Mouse (Mus musculus): ENCODE measurements around the gene Glt1d1. TPM values are rescaled to one million over a fixed set of nuclear protein-coding genes. Genes with fewer than 3 reads are reported as not detected.

Gene Glt1d1
- 0.40 and 0.77 TPM in 2 replicates for polyA plus RNA-seq (2015; fragmentation: Nextera tagmentation; extraction: Ambion mirVana)

GRCm38 (mm10) chr5:127632167-127633145 lies at the start of gene Glt1d1, which contains the start of gene Slc15a4:
Gene Glt1d1, plus strand, starts transcription at chr5:127632262.
Gene Slc15a4, minus strand, starts transcription at chr5:127632897.
- peak within 1 kb of the TSS; percentile 39 for H3K4me3 ChIP-seq (ENCODE audit: low read depth, low read length)
- no peaks in the 10 kb centered on the region for H3K36me3 ChIP-seq (ENCODE audit: control insufficient read depth, insufficient read depth, low read length)
- H3K27ac ChIP-seq (replicated peaks) = no peak within 1 kb of the TSS
- H3K4me2 ChIP-seq (replicated peaks; ENCODE audit: low read depth) = peak within 1 kb of the TSS; percentile 61
- H3K4me1 ChIP-seq (replicated peaks; ENCODE audit: control insufficient read depth, insufficient read depth) = no peaks in the 10 kb centered on the region
- 1% methylated on average over 60 of the region's 62 CpGs for WGBS
- ATAC-seq (ENCODE audit: low FRiP score, low TSS enrichment) (peak; percentile 78), DNase-seq (ENCODE audit: low spot score) (peak; percentile 63)
- H3K9ac ChIP-seq (ENCODE audit: low read length) = peak within 1 kb of the TSS; percentile 54
- no peaks in the 10 kb centered on the region for H3K9me3 ChIP-seq (ENCODE audit: control insufficient read depth, low read length)
- TF ChIP-seq EP300 (optimal IDR thresholded peaks at IDR 0.05) (no peak), CTCF (IDR thresholded peaks at IDR 0.05; ENCODE audit: low read depth) (no peak)
- no peaks in the 10 kb centered on the region for H3K27me3 ChIP-seq (ENCODE audit: control insufficient read depth, insufficient read depth, low read length)

DNA sequence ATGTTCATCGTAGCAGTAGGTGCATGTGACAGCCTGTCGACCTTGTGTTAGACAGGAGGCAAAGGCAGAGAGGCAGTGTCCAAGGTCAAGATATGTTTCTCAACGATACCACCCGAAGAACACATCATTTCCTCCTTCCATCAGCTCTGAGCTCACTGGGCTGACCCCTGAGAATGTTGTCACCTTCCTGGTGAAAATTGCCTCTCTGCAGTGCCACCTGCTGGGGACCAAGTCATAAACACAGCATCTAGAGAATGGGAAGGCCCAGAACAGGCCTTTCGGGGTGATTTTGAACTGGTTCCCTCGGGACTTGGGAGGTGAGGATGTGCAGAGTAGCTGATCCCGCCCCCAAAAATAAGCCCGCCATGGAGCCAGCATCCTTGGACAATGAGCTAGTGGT lies 48.4 kb upstream of the Glt1d1 start:
- H3K27me3 ChIP-seq (ENCODE audit: control insufficient read depth, insufficient read depth, low read length) = no peaks in the 10 kb centered on the region
- WGBS = 82% methylated on average over 8 of the region's 8 CpGs
- H3K27ac ChIP-seq (replicated peaks) = no peak overlapping the region
- no peaks in the 10 kb centered on the region for H3K36me3 ChIP-seq (ENCODE audit: control insufficient read depth, insufficient read depth, low read length)
- TF ChIP-seq EP300 (optimal IDR thresholded peaks at IDR 0.05) = no peak
- peak; percentile 51 for TF ChIP-seq CTCF (IDR thresholded peaks at IDR 0.05; ENCODE audit: low read depth)
- H3K4me1 ChIP-seq (replicated peaks; ENCODE audit: control insufficient read depth, insufficient read depth) = no peaks in the 10 kb centered on the region
- no peak overlapping the region for H3K4me3 ChIP-seq (ENCODE audit: low read depth, low read length)
- H3K9ac ChIP-seq (ENCODE audit: low read length) = no peak overlapping the region
- ATAC-seq (ENCODE audit: low FRiP score, low TSS enrichment) (no peak), DNase-seq (ENCODE audit: low spot score) (no peak)
- no peak overlapping the region for H3K4me2 ChIP-seq (replicated peaks; ENCODE audit: low read depth)
- H3K9me3 ChIP-seq (ENCODE audit: control insufficient read depth, low read length) = no peaks in the 10 kb centered on the region

- no peaks in the 10 kb centered on the region for H3K36me3 ChIP-seq (ENCODE audit: control insufficient read depth, insufficient read depth, low read length)
- no peak overlapping the region for H3K27ac ChIP-seq (replicated peaks)
- no peaks in the 10 kb centered on the region for H3K27me3 ChIP-seq (ENCODE audit: control insufficient read depth, insufficient read depth, low read length)
- TF ChIP-seq EP300 (optimal IDR thresholded peaks at IDR 0.05) (no peak), CTCF (IDR thresholded peaks at IDR 0.05; ENCODE audit: low read depth) (peak; percentile 46)
- WGBS = 70% methylated on average over 6 of the region's 6 CpGs
- H3K4me3 ChIP-seq (ENCODE audit: low read depth, low read length) = no peak overlapping the region
- H3K9ac ChIP-seq (ENCODE audit: low read length) = no peak overlapping the region
- H3K9me3 ChIP-seq (ENCODE audit: control insufficient read depth, low read length) = no peaks in the 10 kb centered on the region
- H3K4me2 ChIP-seq (replicated peaks; ENCODE audit: low read depth) = no peak overlapping the region
- H3K4me1 ChIP-seq (replicated peaks; ENCODE audit: control insufficient read depth, insufficient read depth) = no peaks in the 10 kb centered on the region
- ATAC-seq (ENCODE audit: low FRiP score, low TSS enrichment) (no peak), DNase-seq (ENCODE audit: low spot score) (no peak)
Observed at GRCm38 (mm10) chr5:127587854-127588253, 44.2 kb upstream of the Glt1d1 start.

DNA sequence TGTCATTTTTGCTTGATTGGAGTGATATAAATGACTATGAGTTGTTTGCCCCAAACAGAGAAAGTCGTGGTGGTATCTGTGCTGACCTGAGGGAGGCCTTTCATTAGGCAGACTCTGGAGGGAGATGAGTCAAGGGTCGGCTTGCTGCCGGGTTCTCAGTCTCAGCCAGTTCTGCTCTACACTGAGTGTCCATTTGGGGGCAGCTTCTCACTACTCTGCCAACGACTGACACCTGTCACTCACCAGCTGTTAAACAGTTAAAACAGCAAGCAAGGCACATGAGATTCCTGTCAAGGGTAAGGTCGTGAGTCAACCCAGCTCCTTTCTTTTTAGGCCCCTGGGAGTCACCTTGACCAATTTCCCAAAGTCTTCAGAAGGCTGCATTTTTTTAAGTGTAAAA lies 39.7 kb upstream of the Glt1d1 start:
- no peaks in the 10 kb centered on the region for H3K27me3 ChIP-seq (ENCODE audit: control insufficient read depth, insufficient read depth, low read length)
- no peak overlapping the region for H3K9ac ChIP-seq (ENCODE audit: low read length)
- whole genome bisulfite sequencing = 64% methylated on average over 5 of the region's 5 CpGs
- no peak overlapping the region for H3K4me3 ChIP-seq (ENCODE audit: low read depth, low read length)
- TF ChIP-seq EP300 (optimal IDR thresholded peaks at IDR 0.05) (no peak), CTCF (IDR thresholded peaks at IDR 0.05; ENCODE audit: low read depth) (no peak)
- ATAC-seq (ENCODE audit: low FRiP score, low TSS enrichment) (no peak), DNase-seq (ENCODE audit: low spot score) (no peak)
- H3K4me2 ChIP-seq (replicated peaks; ENCODE audit: low read depth) = no peak overlapping the region
- H3K4me1 ChIP-seq (replicated peaks; ENCODE audit: control insufficient read depth, insufficient read depth) = no peaks in the 10 kb centered on the region
- no peak overlapping the region for H3K27ac ChIP-seq (replicated peaks)
- peaks cover 21% of the 10 kb centered on the region for H3K36me3 ChIP-seq (ENCODE audit: control insufficient read depth, insufficient read depth, low read length)
- H3K9me3 ChIP-seq (ENCODE audit: control insufficient read depth, low read length) = no peaks in the 10 kb centered on the region

GRCm38 (mm10) chr5:127592854-127593253 lies 39.2 kb upstream of the Glt1d1 start:
- TF ChIP-seq CTCF (IDR thresholded peaks at IDR 0.05; ENCODE audit: low read depth) (peak; percentile 72), EP300 (optimal IDR thresholded peaks at IDR 0.05) (no peak)
- no peak overlapping the region for H3K9ac ChIP-seq (ENCODE audit: low read length)
- no peaks in the 10 kb centered on the region for H3K27me3 ChIP-seq (ENCODE audit: control insufficient read depth, insufficient read depth, low read length)
- WGBS = 79% methylated on average over 6 of the region's 6 CpGs
- H3K4me2 ChIP-seq (replicated peaks; ENCODE audit: low read depth) = no peak overlapping the region
- peaks cover 23% of the 10 kb centered on the region for H3K36me3 ChIP-seq (ENCODE audit: control insufficient read depth, insufficient read depth, low read length)
- H3K9me3 ChIP-seq (ENCODE audit: control insufficient read depth, low read length) = no peaks in the 10 kb centered on the region
- ATAC-seq (ENCODE audit: low FRiP score, low TSS enrichment) = no peak
- DNase-seq (ENCODE audit: low spot score) = peak; percentile 27
- H3K27ac ChIP-seq (replicated peaks) = no peak overlapping the region
- no peak overlapping the region for H3K4me3 ChIP-seq (ENCODE audit: low read depth, low read length)
- H3K4me1 ChIP-seq (replicated peaks; ENCODE audit: control insufficient read depth, insufficient read depth) = no peaks in the 10 kb centered on the region

- Histone ChIP-seq H3K36me3 (ENCODE audit: control insufficient read depth, insufficient read depth, low read length) (peaks cover 34% of the 10 kb centered on the region), H3K27ac (replicated peaks) (no peak overlapping the region), H3K4me1 (replicated peaks; ENCODE audit: control insufficient read depth, insufficient read depth) (no peaks in the 10 kb centered on the region), H3K9me3 (ENCODE audit: control insufficient read depth, low read length) (no peaks in the 10 kb centered on the region), H3K4me2 (replicated peaks; ENCODE audit: low read depth) (no peak overlapping the region), H3K9ac (ENCODE audit: low read length) (no peak overlapping the region), H3K27me3 (ENCODE audit: control insufficient read depth, insufficient read depth, low read length) (no peaks in the 10 kb centered on the region), H3K4me3 (ENCODE audit: low read depth, low read length) (no peak overlapping the region)
- TF ChIP-seq EP300 (optimal IDR thresholded peaks at IDR 0.05) (no peak), CTCF (IDR thresholded peaks at IDR 0.05; ENCODE audit: low read depth) (no peak)
- ATAC-seq (ENCODE audit: low FRiP score, low TSS enrichment) (no peak), DNase-seq (ENCODE audit: low spot score) (no peak)
- WGBS = 92% methylated on average over 3 of the region's 3 CpGs
Observed at GRCm38 (mm10) chr5:127595676-127596075, 36.4 kb upstream of the Glt1d1 start.
